Mouse (Mus musculus): ENCODE measurements around the gene Lgals2.
A peak's percentile ranks its signal among the peaks of the same experiment; 100 is the strongest.
"Not testable (repeated sequence)": the region's sequence is repeated elsewhere in the genome, so short reads cannot be mapped to it uniquely, and the experiment has no call there.

Lgals2 gene

GRCm38 (mm10) chr15:78855303-78855965 lies at the start of gene Lgals2:
Gene Lgals2 (minus strand): TSS chr15:78855529.
- no peak for DNase-seq

- peak; percentile 86 for DNase-seq
Measured at GRCm38 (mm10) chr15:78903243-78903642, 47.9 kb upstream of the Lgals2 start.

GRCm38 (mm10) chr15:78901422-78901789 lies 46.1 kb upstream of the Lgals2 start:
- no peak for DNase-seq

GRCm38 (mm10) chr15:78900585-78901421 lies 45.5 kb upstream of the Lgals2 start:
- DNase-seq: no peak

GRCm38 (mm10) chr15:78899740-78900584 lies 44.6 kb upstream of the Lgals2 start, which contains the start of gene Sh3bp1:
Gene Sh3bp1 (plus strand): TSS chr15:78899768.
- DNase-seq: peak; percentile 74

- DNase-seq: no peak
Measured at GRCm38 (mm10) chr15:78899409-78899739, 44.0 kb upstream of the Lgals2 start, which contains the start of gene Gm49510. Gene Gm49510 (plus strand): TSS chr15:78899667.

GRCm38 (mm10) chr15:78898507-78899001 lies 43.2 kb upstream of the Lgals2 start:
- DNase-seq: no peak

- DNase-seq: no peak
Measured at GRCm38 (mm10) chr15:78897488-78897887, 42.2 kb upstream of the Lgals2 start.

- DNase-seq: no peak
Measured at GRCm38 (mm10) chr15:78896149-78896548, 40.8 kb upstream of the Lgals2 start.

GRCm38 (mm10) chr15:78895741-78896140 lies 40.4 kb upstream of the Lgals2 start:
- no peak for DNase-seq

GRCm38 (mm10) chr15:78894726-78895125 lies 39.4 kb upstream of the Lgals2 start:
- DNase-seq: no peak

- no peak for DNase-seq
Measured at GRCm38 (mm10) chr15:78892440-78892839, 37.1 kb upstream of the Lgals2 start.

GRCm38 (mm10) chr15:78889401-78889853 lies 34.1 kb upstream of the Lgals2 start:
- DNase-seq: no peak

GRCm38 (mm10) chr15:78881828-78882227 lies 26.5 kb upstream of the Lgals2 start:
- no peak for DNase-seq

- DNase-seq: no peak
Measured at GRCm38 (mm10) chr15:78880432-78880831, 25.1 kb upstream of the Lgals2 start.

GRCm38 (mm10) chr15:78878792-78879516 lies 23.6 kb upstream of the Lgals2 start:
- not testable (repeated sequence) for DNase-seq

GRCm38 (mm10) chr15:78877810-78878390 lies 22.6 kb upstream of the Lgals2 start:
- no peak for DNase-seq

GRCm38 (mm10) chr15:78876991-78877809 lies 21.9 kb upstream of the Lgals2 start, which contains the start of gene Gga1:
Gene Gga1 (plus strand): TSS chr15:78877190.
- DNase-seq: peak; percentile 99

GRCm38 (mm10) chr15:78876258-78876696 lies 20.9 kb upstream of the Lgals2 start:
- peak; percentile 88 for DNase-seq

GRCm38 (mm10) chr15:78875537-78875936 lies 20.2 kb upstream of the Lgals2 start:
- DNase-seq: no peak

GRCm38 (mm10) chr15:78874989-78875388 lies 19.7 kb upstream of the Lgals2 start:
- DNase-seq: no peak
